Mouse (Mus musculus) liver, adult (tissue): ENCODE measurements at regions not wholly inside any gene's neighbourhood (a gene's known extent, or its start where the extent isn't known, plus 50 kb on each side); places are given as distances from the start of the nearest gene placed in this dataset.

Experiments used
- GATA4 ChIP-seq: IDR thresholded peaks from 2 replicates; pipeline ENCODE4 v1.6.1; 2014; ENCODE audit warnings: mild to moderate bottlenecking, low read length; ENCODE audit not compliant: insufficient replicate concordance

DNA sequence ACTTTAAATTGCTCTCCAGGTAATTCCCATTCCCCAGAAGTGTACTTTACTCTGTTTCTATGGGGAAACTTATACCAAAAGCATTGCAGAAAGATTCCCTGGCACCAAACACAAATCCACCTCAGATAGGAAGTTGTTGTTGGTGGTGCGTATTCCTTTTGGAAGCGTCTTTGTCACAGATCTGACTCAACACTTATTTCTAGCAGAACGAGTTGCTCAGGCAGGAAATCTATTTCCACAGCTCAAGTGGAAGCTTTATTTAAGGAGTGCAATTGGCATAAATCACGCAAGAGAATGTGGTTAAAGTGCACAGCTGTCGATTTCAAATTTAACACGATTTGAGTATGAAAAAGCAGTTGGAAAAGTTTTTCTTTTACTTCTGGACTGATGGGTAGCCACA lies 436.9 kb upstream of the Ghitm start:
- no peak for TF ChIP-seq GATA4

DNA sequence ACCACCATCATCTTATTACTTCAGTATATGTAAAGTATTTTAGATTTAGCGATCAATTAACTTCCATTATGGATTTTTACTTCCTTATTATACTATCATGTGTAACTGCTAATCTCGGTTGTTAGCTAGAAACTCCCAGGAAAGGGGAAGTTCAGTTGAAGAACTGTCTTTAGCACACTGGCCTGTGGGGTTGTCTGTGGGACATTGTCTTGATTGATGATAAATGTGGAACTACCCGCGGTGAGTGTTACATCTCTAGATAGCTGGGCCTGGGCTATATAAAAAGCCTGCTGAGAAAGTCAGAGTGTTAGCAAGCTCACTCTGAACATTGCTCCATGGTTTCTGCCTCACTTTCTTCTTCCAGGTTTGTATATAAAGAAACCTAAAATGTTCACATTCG lies 423.2 kb upstream of the Ghitm start:
- TF ChIP-seq GATA4: no peak

GRCm38 (mm10) chr14:37523616-37524015 lies 388.5 kb upstream of the Ghitm start:
- no peak for TF ChIP-seq GATA4

GRCm38 (mm10) chr14:37505314-37505713 lies 370.2 kb upstream of the Ghitm start:
- no peak for TF ChIP-seq GATA4

DNA sequence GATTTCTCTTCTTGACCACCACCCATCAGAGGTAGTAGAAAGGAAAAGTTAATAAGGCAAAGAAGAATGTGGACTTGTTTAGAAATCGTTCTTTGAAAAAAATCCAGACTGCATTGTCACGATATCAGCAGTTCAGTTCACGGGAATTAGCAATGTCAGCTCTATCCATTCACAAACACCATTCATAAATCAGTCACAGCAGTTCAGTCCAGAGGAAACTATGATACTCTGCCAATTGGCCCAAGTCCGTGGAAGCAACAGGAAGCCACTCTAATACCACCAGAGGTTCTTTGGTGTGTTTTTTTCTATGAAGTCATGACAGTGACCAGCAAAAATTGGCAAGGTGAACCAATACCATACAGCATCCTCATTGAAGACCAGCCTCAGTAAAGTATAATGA lies 355.6 kb upstream of the Ghitm start:
- no peak for TF ChIP-seq GATA4

DNA sequence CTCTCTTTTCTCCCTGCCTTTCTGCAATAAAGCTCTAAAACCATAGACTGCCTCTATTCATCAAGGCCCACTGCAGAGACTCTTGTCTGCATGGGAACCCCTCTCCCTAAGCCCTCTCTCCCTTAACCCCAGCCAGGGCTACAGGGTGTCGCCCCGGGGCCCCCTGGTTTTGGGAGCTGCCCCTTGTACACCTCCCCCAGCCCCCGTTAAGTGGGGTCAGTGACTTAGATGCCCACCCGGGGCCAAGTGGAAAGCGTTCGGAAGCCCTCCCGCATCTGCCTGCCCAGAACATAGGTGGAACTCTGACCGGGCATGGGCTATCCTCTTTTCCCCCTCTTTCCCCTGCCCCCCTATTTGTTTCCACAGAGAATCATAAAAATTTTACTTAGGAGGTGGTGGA lies 350.2 kb upstream of the Ghitm start:
- no peak for TF ChIP-seq GATA4

- TF ChIP-seq GATA4: no peak
Measured at GRCm38 (mm10) chr14:37477599-37477998, 342.5 kb upstream of the Ghitm start.

GRCm38 (mm10) chr14:37468711-37469110 lies 333.6 kb upstream of the Ghitm start:
- no peak for TF ChIP-seq GATA4

DNA sequence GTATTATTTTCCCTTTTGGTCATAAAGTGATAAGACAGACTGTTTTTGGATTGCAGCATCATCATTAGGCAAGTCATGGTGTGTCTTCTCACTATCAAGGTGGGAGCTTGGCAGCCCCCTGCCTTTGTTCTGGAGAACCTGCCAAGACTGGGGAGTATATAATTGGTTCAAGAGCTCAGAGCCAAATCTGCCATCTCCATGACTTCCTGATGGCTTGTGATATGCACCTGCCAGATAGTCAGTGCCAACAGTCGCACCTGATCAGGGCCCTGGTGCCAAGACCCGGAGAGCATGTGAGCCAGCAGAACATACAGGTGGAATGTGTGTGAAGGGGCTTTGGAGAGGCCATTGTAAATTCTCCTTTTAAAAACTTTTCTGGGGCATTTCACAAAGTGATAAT lies 305.8 kb upstream of the Ghitm start:
- TF ChIP-seq GATA4: no peak

DNA sequence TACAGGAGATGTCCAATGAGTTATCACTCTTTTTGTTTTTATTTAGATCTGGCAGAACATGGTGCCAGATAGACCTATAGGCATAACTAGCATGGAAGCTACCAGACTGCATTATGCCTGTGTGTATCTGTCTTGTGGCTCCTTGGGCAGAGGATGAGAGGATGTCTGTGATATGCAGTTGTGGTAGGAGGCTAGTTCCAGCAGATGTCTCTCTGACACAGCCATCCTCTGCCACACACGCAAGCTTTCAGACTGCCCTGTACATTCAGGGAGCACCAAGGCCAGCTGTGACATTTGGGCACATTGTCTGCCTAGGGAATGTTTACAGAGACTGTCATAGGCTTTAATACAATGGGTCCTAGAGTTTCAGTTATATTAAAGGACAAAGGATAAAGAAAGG lies 295.6 kb upstream of the Ghitm start:
- no peak for TF ChIP-seq GATA4

DNA sequence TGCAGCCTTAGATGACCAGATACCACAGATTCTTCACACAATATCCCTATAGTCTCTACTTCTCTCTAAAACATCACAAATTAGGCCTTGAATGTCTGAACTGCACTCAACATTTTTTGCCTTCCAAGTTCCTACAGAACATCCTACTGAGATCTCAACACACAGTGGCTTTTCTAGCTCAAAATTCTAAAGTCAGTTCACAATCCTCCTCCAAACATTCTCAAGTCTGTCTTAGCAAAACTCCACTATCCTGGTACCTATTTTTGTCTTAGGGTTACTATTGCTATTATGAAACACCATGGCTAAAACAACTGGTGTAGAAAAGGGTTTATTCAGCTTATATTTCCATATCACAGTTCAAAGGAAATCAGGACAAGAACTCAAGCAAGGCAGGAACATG lies 290.4 kb upstream of the Ghitm start:
- no peak for TF ChIP-seq GATA4

GRCm38 (mm10) chr14:37421566-37421965 lies 286.5 kb upstream of the Ghitm start:
- TF ChIP-seq GATA4: no peak

DNA sequence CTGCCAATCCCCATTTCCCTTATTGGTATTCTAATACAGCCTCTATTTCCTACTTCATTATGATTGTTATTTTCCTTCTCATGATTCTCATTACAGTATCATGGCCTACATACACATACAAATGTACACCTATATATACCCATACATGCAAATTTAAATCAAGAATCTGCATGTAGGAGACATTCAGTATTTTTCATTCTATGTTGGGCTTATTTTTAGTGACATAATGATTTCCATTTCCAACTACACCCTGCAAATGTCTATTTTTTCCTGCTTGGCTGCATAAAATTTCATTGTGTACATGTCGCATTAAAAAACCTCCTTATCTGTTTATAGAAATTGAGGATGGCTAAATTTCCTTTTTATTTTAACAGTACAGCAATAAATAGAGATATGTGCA lies 236.9 kb upstream of the Ghitm start:
- TF ChIP-seq GATA4: no peak

GRCm38 (mm10) chr14:37361896-37362295 lies 226.8 kb upstream of the Ghitm start:
- no peak for TF ChIP-seq GATA4

DNA sequence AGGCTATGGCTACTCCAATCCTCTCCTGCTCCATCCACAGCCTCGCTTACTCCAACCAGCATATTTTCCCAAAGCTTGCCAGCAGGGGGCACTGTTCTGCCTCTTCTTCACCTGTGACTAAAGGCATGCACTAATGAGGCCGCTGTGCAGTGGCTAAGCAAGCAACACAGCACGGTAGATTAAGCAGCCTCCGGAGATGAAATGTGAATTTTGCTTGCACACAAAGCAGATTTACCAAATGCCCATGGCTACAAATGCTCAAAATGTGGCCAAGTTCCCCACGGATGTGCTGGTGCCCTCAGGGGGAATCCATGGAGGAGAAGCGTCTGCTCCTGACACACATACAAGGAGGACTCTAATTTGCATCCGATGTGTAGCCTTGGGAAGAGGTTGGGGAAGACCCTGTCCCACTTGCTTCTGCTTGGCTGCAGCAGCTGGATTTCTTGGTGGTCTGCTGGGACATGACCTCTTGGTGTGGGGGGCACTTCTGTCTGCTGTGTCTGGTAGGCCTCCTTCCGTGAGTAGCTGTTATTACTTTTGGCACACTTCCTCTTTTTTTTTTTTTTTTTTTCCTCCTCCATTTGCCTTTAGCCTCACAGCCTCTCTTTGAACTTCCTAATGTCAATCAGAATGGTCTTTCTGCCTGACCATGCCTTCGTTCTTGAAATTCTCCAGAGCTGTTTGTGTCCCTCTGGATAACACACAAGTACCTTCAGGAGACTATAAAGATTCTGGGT lies 221.1 kb upstream of the Ghitm start:
- no peak for TF ChIP-seq GATA4

DNA sequence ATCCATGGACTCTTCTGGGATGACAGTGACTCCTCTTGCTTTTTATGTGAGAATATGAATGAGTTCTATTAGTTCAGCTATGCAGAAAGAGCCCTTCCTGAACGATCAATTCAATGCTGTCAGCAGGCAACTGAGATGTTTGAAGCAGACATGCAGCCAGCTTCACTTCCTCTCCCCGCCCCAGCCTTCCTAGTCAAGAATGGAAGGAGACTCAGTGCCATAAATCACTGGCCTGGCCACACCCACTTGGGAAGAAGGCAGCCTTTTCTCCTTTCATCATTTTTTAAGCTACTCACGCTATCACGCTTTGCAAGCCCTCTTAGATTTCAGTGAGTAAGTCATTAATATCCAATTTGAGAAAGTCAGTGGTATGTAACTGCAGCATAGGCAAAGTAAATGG lies 188.3 kb upstream of the Ghitm start:
- TF ChIP-seq GATA4: no peak

DNA sequence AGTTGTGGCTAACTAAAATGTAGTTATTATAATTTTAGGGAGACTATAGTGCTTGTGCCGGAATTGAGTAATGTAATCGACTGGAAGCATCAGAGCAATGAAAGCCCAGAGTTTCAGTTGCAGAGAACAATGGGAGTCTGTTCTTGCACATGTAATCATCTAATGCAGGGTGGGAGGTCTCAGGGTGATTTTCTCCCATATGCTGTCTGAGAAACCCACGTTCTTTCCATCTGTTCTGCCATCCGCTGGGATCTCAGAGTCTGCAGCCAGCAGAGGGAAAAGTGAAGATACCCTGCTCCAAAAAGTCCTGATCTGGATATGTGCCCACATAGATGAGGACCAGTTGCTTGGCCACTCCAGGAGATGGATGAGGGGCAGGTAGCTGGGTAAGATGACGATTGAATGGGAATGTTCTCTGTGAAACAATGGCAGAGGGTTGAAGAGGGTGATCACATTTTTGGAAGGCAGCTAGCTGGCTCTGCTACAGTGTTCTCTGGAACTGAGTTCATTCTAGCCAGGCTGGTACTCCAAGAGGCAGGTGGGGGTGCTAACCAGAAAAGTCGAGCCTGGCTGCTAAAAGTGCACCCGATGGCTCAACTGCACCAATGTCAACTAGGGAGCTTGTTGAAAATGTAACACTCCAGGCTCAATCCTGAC lies 180.3 kb upstream of the Ghitm start:
- TF ChIP-seq GATA4: no peak
